Mouse (Mus musculus): ENCODE results near the gene Ndufa7. TPM values are rescaled to one million over a fixed set of nuclear protein-coding genes. Genes with fewer than 3 reads are reported as not detected.
A peak's percentile ranks its signal among the peaks of the same experiment; 100 is the strongest.

Gene Ndufa7
- polyA plus RNA-seq, 1 experiment = 197 TPM

- no peak overlapping the region for H3K27ac ChIP-seq (ENCODE audit: insufficient read depth, low read depth, low read length)
- peaks cover 23% of the 10 kb centered on the region for H3K4me1 ChIP-seq (ENCODE audit: control insufficient read depth, insufficient read depth, low read length)
- no peak overlapping the region for H3K4me3 ChIP-seq (ENCODE audit: insufficient read depth, low read length)
- TF ChIP-seq CTCF (IDR thresholded peaks at IDR 0.05; ENCODE audit: low read depth, low read length) (no peak), POLR2A (IDR thresholded peaks at IDR 0.05; ENCODE audit: borderline replicate concordance, low read depth, low read length) (no peak)
Measured at GRCm38 (mm10) chr17:33784939-33785338, 39.4 kb upstream of the Ndufa7 start.

- Histone ChIP-seq H3K4me1 (ENCODE audit: control insufficient read depth, insufficient read depth, low read length) (peaks cover 12% of the 10 kb centered on the region), H3K4me3 (ENCODE audit: insufficient read depth, low read length) (no peak overlapping the region), H3K27ac (ENCODE audit: insufficient read depth, low read depth, low read length) (no peak overlapping the region)
- TF ChIP-seq POLR2A (IDR thresholded peaks at IDR 0.05; ENCODE audit: borderline replicate concordance, low read depth, low read length) = no peak
- no peak for TF ChIP-seq CTCF (IDR thresholded peaks at IDR 0.05; ENCODE audit: low read depth, low read length)
Measured at GRCm38 (mm10) chr17:33786375-33786774, 38.0 kb upstream of the Ndufa7 start.

DNA sequence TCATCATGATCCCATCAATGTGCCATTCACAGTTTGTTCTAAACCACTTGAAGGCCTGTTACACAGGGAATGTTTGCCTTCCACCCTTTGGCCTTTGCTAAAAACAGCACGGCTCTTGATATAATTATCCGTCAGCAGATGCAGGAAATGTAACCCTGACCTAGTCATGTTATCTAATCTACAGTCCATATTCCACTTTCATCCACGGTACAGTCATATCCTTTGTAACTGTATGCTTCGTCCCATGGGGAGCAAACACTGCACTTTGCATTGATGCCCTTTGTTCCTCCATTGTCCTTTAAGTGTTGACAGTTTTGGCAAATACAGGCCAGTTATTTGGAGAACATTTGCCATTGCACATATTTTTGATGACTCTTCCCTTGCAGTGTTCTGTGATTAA is 35.6 kb upstream of the Ndufa7 start:
- TF ChIP-seq POLR2A (IDR thresholded peaks at IDR 0.05; ENCODE audit: borderline replicate concordance, low read depth, low read length) (no peak), CTCF (IDR thresholded peaks at IDR 0.05; ENCODE audit: low read depth, low read length) (no peak)
- Histone ChIP-seq H3K4me1 (ENCODE audit: control insufficient read depth, insufficient read depth, low read length) (no peaks in the 10 kb centered on the region), H3K27ac (ENCODE audit: insufficient read depth, low read depth, low read length) (no peak overlapping the region), H3K4me3 (ENCODE audit: insufficient read depth, low read length) (no peak overlapping the region)

DNA sequence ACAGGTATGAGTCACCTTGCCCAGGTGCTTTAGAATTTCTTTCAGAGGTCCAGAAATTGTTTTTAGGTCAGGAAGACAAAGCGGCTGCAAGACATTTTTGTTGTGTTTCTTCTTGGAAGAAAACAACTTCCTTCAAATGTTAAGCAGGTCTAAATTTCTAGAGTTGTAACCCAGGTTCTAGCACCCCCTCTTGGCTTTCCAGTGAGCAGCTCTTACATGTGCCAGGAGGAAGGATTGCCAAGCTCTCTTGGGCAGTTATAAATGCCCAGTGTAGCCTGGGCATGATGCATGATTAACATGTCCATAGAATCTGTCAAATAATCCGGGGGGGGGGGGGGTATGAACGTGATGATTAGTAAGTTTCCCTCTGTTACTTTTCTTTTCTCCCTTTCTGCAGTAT is 26.1 kb upstream of the Ndufa7 start:
- H3K4me1 ChIP-seq (ENCODE audit: control insufficient read depth, insufficient read depth, low read length) = peaks cover 15% of the 10 kb centered on the region

GRCm38 (mm10) chr17:33799277-33799676 is 25.1 kb upstream of the Ndufa7 start:
- H3K4me1 ChIP-seq (ENCODE audit: control insufficient read depth, insufficient read depth, low read length) = peaks cover 15% of the 10 kb centered on the region
- H3K27ac ChIP-seq (ENCODE audit: insufficient read depth, low read depth, low read length) = peak overlapping the region; percentile 59
- no peak overlapping the region for H3K4me3 ChIP-seq (ENCODE audit: insufficient read depth, low read length)
- TF ChIP-seq CTCF (IDR thresholded peaks at IDR 0.05; ENCODE audit: low read depth, low read length) (no peak), POLR2A (IDR thresholded peaks at IDR 0.05; ENCODE audit: borderline replicate concordance, low read depth, low read length) (no peak)

More for the DNA sequence above, 26.1 kb upstream of the Ndufa7 start:
- H3K27ac ChIP-seq (ENCODE audit: insufficient read depth, low read depth, low read length) = no peak overlapping the region
- TF ChIP-seq CTCF (IDR thresholded peaks at IDR 0.05; ENCODE audit: low read depth, low read length) (no peak), POLR2A (IDR thresholded peaks at IDR 0.05; ENCODE audit: borderline replicate concordance, low read depth, low read length) (no peak)
- H3K4me3 ChIP-seq (ENCODE audit: insufficient read depth, low read length) = no peak overlapping the region

DNA sequence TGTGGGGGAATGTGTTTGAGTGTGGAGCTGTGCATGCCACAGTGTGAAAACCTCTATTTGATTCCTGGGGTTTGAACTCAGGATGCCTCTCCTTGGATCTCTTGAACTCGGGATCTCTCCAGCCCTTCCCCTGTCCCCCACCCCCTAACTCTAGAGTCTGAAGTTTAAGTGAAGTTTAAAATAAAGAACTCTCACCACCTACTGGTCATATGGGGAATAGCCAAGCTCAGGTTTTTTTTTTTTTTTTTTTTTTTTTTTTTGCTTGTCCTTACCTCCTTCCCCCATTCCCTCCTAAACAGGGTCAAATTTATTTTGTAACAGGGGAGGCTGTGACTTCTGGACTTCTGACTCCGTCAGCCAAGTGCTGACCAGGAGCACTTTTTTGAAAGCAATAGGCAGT is 22.2 kb upstream of the Ndufa7 start:
- Histone ChIP-seq H3K4me3 (ENCODE audit: insufficient read depth, low read length) (no peak overlapping the region), H3K27ac (ENCODE audit: insufficient read depth, low read depth, low read length) (no peak overlapping the region), H3K4me1 (ENCODE audit: control insufficient read depth, insufficient read depth, low read length) (peaks cover 15% of the 10 kb centered on the region)
- no peak for TF ChIP-seq POLR2A (IDR thresholded peaks at IDR 0.05; ENCODE audit: borderline replicate concordance, low read depth, low read length)
- peak; percentile 59 for TF ChIP-seq CTCF (IDR thresholded peaks at IDR 0.05; ENCODE audit: low read depth, low read length)

DNA sequence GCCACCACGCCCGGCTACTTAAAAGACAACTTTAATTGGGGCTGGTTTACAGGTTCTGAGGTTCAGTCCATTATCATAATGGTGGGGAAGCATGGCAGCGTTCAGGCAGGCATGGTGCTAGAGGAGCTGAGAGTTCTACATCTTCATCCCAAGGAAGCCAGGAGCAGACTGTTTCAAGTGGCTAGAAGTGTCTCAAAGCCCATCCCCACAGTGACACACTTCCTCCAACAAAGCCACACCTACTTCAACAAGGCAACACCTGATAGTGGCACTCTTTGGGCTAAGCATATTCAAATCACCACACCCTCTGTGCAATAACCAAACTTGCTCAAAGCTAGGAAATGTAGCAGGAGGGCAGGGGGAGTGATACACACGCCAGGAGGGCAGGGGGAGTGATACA is 20.2 kb upstream of the Ndufa7 start:
- no peak for TF ChIP-seq CTCF (IDR thresholded peaks at IDR 0.05; ENCODE audit: low read depth, low read length)
- TF ChIP-seq POLR2A (IDR thresholded peaks at IDR 0.05; ENCODE audit: borderline replicate concordance, low read depth, low read length) = no peak
- Histone ChIP-seq H3K27ac (ENCODE audit: insufficient read depth, low read depth, low read length) (no peak overlapping the region), H3K4me3 (ENCODE audit: insufficient read depth, low read length) (no peak overlapping the region), H3K4me1 (ENCODE audit: control insufficient read depth, insufficient read depth, low read length) (peaks cover 10% of the 10 kb centered on the region)

DNA sequence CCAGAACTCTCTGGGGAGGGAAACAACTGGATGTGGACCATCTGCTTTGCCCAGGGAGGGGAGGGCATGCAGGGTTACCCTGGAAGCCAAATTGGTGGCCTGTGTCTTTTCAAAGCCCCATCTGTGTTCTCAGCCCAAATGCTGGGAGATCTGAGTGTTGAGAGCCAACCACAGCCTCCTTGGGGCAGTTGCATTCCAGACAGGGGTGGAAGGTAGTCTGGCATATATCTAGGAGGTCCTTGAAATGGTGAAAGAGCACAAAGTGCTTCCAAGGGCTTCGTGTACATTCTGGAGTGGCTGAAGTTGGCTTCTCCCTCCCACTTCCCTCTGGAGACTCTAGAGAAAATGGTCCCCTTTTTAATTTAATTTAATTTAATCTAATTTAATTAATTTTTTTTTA is 19.6 kb upstream of the Ndufa7 start:
- TF ChIP-seq POLR2A (IDR thresholded peaks at IDR 0.05; ENCODE audit: borderline replicate concordance, low read depth, low read length) (no peak), CTCF (IDR thresholded peaks at IDR 0.05; ENCODE audit: low read depth, low read length) (no peak)
- Histone ChIP-seq H3K4me3 (ENCODE audit: insufficient read depth, low read length) (no peak overlapping the region), H3K4me1 (ENCODE audit: control insufficient read depth, insufficient read depth, low read length) (peaks cover 5% of the 10 kb centered on the region), H3K27ac (ENCODE audit: insufficient read depth, low read depth, low read length) (no peak overlapping the region)

- peaks cover 6% of the 10 kb centered on the region for H3K4me1 ChIP-seq (ENCODE audit: control insufficient read depth, insufficient read depth, low read length)
- TF ChIP-seq CTCF (IDR thresholded peaks at IDR 0.05; ENCODE audit: low read depth, low read length) = no peak
- no peak for TF ChIP-seq POLR2A (IDR thresholded peaks at IDR 0.05; ENCODE audit: borderline replicate concordance, low read depth, low read length)
- H3K27ac ChIP-seq (ENCODE audit: insufficient read depth, low read depth, low read length) = no peak overlapping the region
- no peak overlapping the region for H3K4me3 ChIP-seq (ENCODE audit: insufficient read depth, low read length)
Measured at GRCm38 (mm10) chr17:33807181-33807888, 17.0 kb upstream of the Ndufa7 start.

GRCm38 (mm10) chr17:33808192-33808591 is 16.2 kb upstream of the Ndufa7 start:
- no peak for TF ChIP-seq POLR2A (IDR thresholded peaks at IDR 0.05; ENCODE audit: borderline replicate concordance, low read depth, low read length)
- TF ChIP-seq CTCF (IDR thresholded peaks at IDR 0.05; ENCODE audit: low read depth, low read length) = no peak
- Histone ChIP-seq H3K4me3 (ENCODE audit: insufficient read depth, low read length) (no peak overlapping the region), H3K4me1 (ENCODE audit: control insufficient read depth, insufficient read depth, low read length) (peaks cover 6% of the 10 kb centered on the region), H3K27ac (ENCODE audit: insufficient read depth, low read depth, low read length) (no peak overlapping the region)
